Mouse (Mus musculus): ENCODE measurements around the gene Gjd3. TPM values are rescaled to one million over a fixed set of nuclear protein-coding genes. Genes with fewer than 3 reads are reported as not detected.
A peak's percentile ranks its signal among the peaks of the same experiment; 100 is the strongest.

Gjd3 gene
- total RNA-seq, 2 experiments from 2014 or later = 0.52 to 1.1 TPM

DNA sequence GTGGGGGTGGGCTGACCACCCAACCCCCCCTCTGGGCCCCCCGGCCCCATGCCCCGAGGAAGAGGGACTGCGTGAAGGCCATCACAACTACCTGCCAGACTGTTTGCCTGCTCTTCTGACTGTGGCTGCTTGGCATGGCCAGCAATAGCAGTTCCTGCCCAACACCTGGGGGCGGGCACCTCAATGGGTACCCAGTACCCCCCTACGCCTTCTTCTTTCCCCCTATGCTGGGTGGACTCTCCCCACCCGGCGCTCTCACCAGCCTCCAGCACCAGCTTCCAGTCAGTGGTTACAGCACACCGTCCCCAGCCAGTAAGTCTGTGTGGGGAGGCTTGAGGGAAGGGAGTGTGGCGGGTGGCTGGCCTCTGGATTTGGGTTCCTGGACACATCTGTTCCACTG is 32.3 kb downstream of the Gjd3 start:
- intact Hi-C loops (cut with DNase I) = no loop called here
- DNase-seq (ENCODE audit: low spot score) = no peak

DNA sequence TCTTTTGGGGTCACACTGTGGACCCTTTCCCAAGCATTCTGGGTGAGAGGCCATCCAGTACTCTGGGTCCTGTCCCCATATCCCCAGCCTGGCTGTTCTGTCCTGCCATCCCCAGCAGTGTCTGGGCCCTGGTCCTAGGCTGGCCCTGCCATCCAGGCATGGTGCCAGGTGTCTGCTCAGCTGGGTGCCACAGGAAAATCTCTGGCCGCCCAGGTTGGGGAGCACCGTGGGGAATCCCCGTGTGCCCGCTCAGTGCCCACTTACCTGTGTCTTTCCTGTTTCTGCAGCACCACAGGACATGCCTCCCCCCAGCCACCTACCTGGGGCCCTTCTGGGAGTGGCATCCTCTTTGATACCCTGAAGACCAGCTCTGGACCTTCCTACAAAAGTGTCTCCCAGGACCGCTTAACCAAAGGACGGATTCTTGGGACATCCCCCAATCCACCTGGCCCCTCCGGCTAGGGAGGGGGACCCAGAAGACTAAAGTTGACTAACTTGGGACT is 32.8 kb downstream of the Gjd3 start:
- intact Hi-C loops (cut with DNase I) = no loop called here
- DNase-seq (ENCODE audit: low spot score) = no peak

DNA sequence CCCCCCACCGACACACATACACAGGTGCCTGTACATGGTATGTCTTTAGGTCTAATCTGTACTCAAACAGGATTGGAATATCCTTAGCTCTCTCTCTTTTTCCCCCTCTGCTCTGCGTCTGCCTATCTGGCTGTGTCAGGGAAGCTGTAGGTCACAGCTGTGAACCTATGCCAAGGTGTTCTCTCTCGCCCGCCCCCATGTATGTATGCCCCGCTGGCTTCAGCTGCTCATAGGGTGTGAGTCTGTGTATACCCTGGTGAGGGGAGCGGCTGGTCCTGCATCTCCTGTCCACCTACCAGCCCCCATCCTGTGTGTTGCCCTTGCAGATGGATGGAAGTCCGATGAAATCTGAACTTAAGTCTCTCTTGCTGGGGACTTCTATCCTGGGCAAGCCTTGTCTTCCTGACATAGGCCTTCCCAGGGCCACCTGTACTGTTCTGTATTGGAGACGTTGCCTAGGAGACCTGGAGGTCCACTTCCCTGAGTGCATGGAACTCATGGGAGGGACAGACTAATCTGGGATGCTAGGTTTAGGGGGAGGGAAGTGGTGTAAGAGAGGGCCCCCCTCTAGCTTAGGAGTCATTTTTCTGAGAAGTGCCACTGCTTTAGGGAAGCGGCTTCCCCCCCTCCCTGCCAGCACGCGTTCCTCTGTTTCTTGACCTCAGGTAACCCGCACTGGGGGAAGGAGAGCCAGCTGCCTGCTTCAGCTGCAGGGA is 33.4 kb downstream of the Gjd3 start:
- no peak for DNase-seq (ENCODE audit: low spot score)
- intact Hi-C loops (cut with DNase I) = no loop called here

DNA sequence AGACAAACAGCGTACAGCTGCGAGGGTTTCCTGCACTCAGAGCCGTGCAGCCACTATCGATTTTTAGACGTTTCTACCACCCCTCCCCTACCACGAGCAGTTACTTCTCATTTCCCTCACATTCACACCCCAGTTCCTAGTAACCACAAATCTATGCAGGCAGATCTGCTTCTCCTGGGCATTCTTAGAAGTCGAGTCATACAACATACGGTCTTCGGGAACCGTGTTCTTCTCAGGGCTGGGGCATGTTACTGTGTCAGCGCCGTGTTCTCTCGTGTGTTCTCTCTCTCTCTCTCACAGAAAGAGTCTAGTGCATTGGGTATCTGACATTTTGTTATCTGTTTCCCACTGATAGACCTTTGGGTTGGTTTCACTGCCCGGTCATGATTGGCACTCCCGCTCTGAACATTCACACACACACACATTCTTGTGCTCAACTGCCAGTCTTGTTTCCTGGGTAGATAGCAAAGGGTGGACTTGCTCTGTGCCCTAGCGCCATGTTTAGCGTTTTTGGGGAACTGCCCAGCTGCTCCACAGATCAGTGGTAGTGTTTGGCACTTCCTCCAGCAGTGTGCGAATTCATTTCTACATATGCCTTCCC is 34.7 kb downstream of the Gjd3 start:
- intact Hi-C loops (cut with DNase I) = no loop called here
- DNase-seq (ENCODE audit: low spot score) = no peak

DNA sequence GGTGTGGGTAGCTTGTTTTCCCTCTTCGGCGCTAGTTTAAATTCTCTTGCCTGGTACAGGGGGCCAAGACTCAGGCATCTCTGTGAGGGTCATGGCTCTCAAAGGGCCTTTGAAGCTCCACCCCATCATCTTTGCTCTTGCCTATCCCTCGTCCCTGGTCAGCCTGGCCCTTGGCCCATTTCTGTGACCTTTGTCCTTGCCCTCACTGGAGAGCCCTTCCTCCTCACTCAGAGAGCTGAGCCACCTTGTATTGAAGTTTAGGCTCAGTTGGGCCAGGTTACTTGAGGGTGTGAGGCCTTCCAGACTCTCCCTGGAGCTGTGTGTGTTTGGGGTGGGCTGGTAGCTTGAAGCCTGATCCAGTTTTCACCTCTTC is 37.2 kb downstream of the Gjd3 start:
- no peak for DNase-seq (ENCODE audit: low spot score)
- intact Hi-C loops (cut with DNase I) = no loop called here

DNA sequence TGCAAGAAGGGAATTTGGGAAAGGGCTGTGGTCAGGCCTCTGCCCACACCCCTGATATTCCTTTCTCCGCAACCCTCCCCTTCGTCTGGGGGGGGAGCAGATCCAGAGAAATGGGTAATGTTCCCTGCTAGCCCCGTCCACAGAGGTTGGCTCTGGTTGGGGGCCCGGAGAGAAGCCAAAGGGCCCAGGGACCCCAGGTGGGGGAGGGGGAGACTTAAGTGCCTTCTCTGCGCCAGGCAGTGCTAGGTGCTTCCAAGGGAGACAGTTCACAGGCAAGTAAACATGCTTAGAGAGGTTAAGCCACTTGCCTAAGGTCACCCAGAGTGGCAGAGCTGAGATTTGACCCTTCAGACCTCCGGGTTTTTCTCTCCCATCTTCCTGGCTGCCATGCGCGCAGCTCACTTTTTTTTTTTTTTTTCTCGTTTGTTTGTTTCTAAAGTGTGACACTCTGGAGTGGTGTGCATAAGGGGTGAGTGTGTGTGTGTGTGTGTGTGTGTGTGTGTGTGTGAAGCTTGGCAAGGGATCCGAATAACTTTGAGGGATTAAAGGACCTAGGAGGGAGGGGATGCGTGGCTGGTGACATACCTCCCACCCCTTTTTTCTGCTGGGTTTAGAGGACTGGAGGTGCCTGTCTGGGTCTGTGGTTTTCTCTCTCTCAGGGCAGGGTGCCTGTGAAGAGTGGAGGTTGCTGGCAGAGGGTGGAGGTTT is 37.8 kb downstream of the Gjd3 start:
- intact Hi-C loops (cut with DNase I) = no loop called here
- no peak for DNase-seq (ENCODE audit: low spot score)

DNA sequence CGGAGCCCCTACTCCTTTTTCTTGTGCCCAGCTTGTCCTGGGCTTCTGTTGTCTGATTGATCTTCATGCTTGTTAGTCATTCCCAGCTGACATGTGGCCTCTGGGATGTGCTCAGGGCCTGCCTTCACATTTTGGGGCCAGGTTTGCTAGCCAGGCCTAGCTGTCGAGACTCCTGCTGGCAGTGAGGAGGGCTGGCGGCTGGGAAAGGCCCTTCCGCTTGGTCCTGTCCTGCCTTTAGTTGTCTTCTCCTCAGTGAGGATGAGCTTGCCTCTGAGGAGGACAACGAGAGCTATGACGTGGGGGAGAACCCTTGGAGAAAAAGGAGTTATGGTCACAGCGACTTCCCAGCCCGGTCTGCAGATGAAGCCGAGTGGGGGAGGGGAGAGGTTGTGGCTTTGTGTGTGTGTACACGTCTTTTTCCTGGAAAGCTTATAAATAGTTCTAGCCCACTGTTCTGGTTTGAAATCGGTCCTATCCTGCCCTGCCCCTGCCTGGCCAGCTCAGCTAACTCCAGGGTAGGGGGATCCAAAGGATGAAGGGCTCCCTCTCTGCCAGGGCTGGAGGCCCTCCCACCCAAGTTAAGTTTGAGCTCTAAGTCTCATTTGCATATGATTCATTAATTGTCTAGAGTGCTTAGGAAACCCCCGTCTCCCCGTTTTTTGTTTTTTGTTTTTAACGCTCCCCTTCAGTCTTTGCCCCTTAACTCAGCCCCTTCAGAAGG is 38.9 kb downstream of the Gjd3 start:
- DNase-seq (ENCODE audit: low spot score) = no peak
- intact Hi-C loops (cut with DNase I) = loop anchor here (2.0 kb wide), 1 partner anchor 19 kb away; no protein-coding TSS in a partner anchor

DNA sequence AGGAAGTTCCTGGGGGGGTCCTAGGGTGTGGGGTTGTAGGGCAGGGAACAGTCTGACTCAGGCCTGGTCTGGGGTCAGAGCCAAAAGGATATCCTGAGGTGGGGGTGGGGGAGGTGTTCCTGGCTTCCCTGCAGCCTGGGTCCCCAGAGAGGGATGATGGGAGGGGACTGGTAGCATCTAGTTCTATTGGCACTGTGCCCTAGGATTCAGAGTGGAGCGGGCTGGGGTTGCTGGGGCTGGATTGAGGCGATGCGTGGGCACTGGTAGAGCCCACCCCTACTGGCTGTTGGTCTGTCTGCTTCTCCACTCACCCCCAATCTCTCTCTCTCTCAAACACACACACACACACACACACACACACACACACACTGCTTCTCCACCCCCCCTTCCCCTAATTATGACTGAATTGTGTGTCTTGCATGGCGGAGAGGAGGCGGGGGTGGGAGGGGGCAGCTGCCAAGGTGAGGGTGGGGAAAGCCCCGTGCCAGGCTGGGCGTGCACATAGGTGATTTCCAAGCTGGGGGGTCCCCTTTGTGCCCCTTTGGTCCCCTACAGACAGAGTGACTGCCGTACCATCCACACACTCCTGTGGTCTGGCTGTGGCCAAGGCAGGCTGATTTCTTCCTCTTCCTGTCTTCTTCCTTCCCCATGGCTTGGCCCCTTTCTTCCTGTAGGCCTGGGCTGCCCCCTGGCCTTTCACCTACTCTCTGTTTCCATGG is 39.7 kb downstream of the Gjd3 start:
- intact Hi-C loops (cut with DNase I) = loop anchor here (2.0 kb wide), 1 partner anchor 20 kb away; no protein-coding TSS in a partner anchor
- DNase-seq (ENCODE audit: low spot score) = peak; percentile 74

DNA sequence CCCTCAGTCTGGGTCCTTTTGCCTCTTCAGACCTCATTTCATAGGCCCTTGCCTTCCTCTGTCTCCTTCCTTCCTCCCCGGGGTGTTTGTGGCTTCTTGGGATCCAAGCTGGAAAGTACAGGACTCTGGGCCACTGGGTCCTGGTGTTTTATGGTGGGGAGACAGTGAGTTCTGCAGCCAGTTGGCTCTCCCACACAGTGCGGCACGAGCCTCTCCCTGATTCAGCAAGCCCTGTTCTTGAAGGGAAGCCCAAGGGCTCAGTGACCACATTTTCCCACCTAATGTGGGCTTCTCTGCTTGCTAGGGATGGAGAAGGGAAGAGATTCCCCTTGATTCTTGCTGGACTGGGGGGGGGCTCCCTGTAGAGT is 40.3 kb downstream of the Gjd3 start:
- no peak for DNase-seq (ENCODE audit: low spot score)
- intact Hi-C loops (cut with DNase I) = loop anchor here (2.0 kb wide), 1 partner anchor 20 kb away; no protein-coding TSS in a partner anchor

DNA sequence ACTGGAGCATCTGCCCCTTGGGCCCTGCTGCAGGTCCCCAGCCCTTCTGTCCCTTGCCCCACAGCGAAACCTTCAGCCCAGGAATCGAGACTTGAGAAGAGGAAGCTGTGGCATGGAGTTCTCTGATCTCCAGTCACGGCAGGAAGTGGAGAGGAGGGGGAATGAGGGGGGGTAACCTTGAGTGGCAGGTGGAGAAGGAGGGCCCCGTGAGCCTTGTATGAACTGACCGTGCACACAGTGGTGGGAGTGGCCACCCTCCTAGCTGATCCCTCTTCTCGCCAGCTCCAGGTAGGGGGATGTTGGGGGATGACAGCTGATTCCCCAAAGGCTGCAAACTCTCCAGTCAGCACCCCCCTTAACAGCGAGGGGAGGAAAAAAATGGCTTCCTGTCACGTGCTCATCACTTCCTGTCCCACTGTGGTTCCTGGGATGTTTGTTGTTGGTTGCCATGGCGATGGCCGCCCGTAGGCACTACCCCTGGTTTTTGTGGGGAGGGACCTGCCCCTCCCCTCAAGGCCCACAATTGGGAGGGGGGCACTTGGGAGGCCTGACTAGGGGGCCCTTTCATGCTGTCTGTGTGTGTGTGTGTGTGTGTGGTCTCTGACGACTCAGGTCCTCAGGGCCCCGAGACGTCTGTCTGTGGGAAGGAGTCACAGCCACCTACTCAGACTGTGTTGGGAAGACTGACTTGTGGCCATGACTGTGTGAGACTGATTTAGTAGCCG is 40.8 kb downstream of the Gjd3 start:
- peak; percentile 79 for DNase-seq (ENCODE audit: low spot score)

DNA sequence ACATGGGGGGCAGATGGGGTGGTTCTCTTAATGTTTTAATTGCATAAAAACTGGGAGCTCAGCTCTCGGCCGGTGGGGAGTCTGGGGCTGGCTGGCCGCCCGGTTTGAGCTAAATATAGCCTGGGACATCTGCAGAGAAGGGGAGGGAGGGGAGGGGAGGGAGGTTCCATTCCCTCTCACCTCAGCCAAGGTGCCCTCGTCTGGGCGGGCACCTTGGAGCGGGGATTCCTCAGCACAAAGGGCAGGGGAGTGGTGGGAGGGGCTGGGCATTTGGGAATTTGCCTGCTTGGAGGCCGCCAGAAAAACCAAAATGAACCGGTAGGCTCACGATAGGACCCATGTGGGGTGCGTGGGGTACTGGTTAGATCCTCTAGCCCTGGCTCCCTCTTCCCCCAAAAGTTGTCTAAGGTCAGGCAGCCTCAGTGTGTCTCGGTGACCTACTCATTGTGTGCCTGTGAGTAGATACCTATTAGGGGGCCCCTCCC is 41.4 kb downstream of the Gjd3 start:
- intact Hi-C loops (cut with DNase I) = no loop called here
- no peak for DNase-seq (ENCODE audit: low spot score)

More for the DNA sequence above, 40.8 kb downstream of the Gjd3 start:
- intact Hi-C loops (cut with DNase I) = loop anchor here (2.0 kb wide), 1 partner anchor 21 kb away; no protein-coding TSS in a partner anchor

DNA sequence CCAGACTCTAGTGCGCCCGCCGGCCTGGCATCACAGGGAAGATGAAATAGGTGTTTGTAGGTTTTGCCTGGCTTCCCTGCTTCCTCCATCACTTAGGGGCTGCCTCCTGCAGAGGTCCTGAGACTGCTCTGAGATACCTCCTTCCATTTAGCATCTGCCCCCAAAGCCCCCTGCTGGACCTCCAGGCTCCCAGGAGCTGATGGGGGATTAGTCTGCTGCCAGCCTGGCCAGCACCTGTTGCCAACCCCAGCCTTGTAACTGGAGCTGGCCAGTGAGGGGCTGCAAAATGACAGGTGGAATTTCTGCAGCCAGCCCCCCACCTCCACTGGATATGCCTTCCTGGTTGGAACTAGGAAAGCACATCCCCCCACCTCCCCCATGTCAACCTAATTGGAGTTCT is 42.0 kb downstream of the Gjd3 start:
- no peak for DNase-seq (ENCODE audit: low spot score)
- intact Hi-C loops (cut with DNase I) = no loop called here

DNA sequence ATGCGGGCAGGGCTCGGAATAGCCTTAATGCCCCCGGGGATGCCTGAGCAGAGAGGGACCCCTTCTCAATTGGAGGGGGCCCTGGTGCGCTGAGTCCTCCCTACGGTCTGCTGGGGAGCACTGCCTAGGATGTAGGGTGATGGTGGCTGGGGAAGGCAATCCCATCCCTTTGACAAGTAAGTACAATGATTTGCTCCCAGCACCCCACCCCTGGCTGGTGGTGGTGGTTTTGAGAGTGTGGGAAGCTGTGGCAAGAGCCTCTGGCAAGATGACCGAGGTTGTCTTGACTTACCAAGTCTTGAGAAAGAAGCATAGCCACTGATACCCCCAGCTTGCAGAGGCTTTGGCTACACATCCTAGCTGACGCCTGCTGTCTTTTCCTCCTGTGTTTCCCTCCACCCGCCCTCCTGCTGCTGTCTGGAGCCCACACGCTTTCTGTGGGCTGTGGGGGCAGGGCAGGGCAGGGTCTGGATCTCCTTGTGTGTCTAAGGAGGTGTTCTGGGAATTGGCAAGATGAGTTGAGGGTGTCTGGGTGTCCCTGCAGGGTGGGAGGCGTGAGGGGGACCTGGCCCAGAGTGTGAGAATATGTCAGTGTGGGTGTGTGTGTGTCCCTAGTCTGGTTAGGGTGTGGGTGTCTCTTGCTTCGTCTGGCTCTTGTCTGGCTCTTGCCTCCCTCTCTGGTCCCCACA is 42.7 kb downstream of the Gjd3 start:
- DNase-seq (ENCODE audit: low spot score) = no peak
- intact Hi-C loops (cut with DNase I) = no loop called here

DNA sequence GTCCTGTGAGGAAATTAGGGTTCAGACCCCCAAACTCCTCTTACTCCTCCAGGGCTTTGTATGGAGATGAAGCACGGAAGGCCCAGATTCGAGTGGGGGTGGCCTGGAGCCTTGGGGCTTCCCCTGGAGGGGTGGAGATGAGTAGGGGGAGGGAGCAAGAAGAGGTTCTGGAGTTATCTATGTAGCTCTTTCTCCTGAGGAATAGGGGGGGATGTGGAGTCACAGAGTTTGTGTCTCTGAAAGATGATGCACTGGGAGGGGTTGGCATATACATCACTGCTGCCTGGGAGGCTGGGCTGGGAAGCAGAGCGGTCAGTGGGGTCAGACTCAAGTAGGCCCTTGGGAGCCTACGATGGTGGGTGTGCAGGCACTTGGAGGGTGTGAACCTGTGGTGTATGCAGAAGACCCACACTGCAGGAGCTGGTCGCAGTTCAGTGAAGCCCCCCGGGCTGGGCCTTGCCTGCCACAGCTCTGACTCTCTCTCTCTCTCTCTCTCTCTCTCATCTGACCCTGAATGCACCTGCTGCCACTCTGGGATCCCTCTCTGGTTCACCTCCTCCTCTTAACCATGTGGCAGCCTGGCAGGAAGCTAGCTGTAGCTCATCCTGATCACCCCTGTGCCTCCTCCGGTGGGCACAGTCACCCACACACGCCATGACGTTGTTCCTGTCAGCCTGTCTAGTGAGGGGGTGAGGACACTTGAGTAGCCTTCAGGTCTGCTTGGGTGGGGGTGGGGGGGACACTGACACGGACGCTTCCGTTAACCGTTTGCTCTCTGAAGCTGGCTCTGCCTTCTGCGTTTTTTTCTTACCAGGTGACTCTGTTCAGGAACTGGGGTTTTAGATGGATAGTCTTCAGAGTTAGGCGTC is 43.5 kb downstream of the Gjd3 start:
- no peak for DNase-seq (ENCODE audit: low spot score)
- intact Hi-C loops (cut with DNase I) = no loop called here

DNA sequence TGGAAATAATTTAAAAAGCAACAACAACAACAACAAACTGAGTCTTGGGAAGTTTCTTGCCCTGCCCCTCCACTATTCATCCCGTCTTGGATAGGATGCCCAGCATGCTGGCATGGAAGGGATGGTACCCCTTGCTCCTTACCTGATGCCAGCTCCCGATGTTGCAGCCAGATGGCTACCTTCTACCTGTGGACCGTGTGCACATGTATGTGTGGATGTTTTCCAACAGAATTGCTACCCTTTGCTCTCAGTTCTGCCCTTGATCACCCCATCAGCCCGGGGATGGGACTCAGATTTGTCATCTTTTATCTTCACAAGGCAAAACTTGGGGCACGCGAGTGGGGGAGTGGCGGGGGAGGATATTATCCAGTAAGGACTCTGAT is 44.1 kb downstream of the Gjd3 start:
- DNase-seq (ENCODE audit: low spot score) = no peak

DNA sequence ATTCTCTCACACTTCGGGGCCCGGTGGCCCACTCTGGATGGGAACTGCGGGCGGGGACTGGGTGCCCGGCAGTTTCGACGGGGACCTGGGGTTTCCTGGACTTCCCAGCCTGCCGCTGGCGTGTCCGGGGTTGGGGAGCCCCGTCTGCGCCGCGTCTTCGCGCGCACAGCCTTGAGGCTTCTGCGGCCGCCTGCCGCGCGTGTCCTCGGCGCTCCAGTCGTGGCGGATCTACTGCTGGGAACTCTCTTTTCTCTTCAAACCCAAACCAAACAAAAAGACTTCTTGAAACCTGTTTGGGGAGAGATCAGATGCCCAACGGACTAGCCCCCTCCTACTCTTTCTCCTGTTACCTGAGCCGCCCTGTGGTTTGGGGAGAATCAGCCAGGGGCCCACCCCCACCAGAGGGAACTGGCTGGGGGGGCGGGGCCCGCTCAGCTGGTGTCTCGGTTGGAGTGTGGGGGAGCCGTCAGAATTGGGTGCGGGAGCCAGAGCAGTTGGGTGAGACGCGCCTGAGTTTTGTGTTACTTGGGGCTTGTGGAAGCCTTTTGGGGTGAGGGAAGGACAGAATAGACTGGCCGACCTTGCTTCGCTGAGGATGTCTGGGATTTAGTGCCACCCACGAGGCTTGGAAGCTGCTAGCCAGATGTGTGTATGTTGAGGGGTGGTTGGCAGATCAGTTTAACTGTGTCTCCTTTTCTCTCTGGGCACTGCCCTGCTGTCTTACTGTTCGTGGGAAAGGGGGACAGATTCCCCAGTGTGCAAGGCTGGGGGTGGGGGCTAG is 44.7 kb downstream of the Gjd3 start:
- intact Hi-C loops (cut with DNase I) = no loop called here

More for the DNA sequence above, 44.1 kb downstream of the Gjd3 start:
- intact Hi-C loops (cut with DNase I) = no loop called here

More for the DNA sequence above, 44.7 kb downstream of the Gjd3 start:
- no peak for DNase-seq (ENCODE audit: low spot score)
